Mouse (Mus musculus) gastrocnemius, adult 8-10 months (tissue): ENCODE measurements at regions not wholly inside any gene's neighbourhood (a gene's known extent, or its start where the extent isn't known, plus 50 kb on each side); places are given as distances from the start of the nearest gene placed in this dataset.

Experiments used
- DNase-seq, 2 experiments: peaks; one replicate each; pipeline ENCODE4 v3.0.0; 2022; ENCODE audit warnings: low spot score in 2 of 2

DNA sequence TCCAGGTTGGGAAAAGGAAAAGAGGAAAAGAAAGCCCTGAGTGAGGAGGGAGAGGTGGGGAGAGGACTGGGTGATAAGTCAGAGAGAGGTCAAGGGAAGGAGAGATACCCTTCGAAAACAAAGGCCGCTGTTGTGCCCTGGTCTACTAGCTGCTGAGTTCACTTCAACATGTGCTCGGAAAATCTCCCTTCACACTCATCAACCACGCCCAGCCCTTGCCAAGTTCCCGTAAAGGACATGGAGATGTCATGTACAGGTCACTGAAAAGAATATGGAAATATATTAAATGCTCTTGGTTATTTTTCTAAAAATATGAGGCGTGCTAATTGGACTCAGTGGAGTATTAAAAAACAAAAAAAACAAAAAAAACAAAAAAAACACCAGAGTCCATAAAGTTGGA is 359.5 kb upstream of the Actbl2 start:
- DNase-seq: no peak

DNA sequence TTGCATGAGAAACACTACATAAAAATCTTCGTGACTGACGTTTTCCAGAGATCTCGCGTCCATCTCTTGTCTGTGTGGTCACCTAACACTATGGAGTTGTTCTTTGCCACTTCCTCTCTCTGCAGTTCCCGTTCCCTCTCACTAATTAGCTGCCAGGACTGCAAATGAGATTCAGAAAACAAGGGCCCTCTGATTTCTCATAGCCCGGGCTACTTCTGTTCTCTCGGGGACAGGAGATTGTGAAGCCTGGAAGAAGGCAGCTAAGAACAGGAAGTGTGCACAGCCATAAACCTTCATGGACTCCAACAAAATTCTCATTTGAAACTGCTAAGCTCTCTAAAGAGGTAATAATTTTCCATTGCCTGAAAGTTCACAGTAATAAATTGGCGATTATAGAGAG is 358.9 kb upstream of the Actbl2 start:
- no peak for DNase-seq

DNA sequence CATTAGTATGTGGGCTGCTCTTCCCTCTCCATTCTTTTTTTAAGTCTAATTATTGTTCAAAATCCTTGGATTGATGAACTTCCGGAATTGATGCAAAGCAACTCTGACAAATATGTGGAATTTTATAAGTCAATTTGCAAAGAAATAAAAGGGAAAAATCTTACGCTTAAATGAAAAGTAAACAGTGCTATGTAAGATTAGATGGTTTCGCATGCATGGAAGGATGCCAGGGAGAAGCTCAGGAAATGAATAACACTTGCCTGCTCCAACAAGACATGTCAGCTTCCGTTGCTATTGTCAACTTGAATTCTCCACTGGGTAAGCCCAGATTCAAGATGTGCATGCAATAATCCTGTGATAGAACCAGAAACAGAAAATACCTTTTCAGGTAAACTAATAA is 357.2 kb upstream of the Actbl2 start:
- no peak for DNase-seq

DNA sequence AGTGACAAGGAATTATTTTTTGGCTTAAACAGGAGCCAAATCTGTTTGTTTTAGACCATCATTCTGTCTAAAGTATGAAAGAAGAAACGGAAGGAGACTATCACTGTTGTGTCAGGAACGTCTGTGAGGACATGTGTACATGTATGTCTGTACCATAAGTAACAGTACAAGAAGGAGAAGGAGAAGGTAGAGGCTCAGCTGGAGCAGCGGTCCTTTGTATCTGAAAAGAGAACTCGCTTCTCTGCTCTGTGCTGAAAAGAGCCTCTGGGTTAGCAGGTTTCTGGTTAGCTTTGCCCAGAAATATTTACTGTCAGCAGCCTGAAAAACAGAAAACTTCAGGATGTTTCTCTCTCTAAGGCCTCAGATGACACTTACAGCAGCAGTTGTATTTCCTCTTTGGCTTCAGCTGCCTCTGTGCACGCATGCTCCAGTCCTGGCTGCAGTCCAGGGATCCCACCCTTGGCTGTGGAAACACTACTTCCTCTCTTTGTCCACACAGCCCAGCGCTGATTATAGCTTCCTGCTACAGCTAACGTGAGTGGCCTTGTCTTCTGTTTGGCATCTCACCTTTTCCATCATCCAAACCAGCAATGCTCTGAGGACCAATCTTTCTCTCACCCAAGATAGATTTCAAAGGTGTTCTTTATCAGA is 351.7 kb upstream of the Actbl2 start:
- DNase-seq: peak; percentile 73 to 79

DNA sequence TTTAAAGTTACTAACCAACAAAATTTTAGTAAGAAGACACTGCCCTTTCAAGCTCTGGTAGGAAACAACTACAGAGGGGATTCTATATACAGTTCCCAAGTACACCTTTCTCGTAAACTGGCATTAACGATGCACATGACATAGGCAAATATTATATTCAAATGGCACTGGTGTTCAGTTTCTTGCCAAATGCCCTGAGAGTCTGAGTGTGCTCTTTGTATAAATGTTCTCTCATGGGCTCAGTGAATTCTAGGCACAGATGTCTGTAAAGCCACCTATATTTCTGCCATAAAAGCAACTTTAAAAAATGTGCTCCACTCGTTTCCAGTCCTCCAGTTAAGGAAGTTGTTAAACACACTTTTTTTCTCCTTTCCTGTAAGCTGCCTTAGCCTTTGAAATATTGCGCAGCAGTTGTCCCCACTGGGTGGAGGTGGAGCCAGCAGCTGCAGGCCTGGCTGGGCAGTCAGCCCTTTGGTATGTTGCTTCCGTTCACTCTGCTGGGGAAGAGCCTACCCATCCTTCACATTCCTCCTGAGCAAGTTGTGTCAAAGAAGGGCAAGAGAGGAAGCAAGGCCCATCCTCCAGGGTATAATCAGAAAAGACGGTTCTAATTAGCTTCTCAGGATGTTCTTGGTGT is 347.4 kb upstream of the Actbl2 start:
- peak; percentile 11 to 42 for DNase-seq

DNA sequence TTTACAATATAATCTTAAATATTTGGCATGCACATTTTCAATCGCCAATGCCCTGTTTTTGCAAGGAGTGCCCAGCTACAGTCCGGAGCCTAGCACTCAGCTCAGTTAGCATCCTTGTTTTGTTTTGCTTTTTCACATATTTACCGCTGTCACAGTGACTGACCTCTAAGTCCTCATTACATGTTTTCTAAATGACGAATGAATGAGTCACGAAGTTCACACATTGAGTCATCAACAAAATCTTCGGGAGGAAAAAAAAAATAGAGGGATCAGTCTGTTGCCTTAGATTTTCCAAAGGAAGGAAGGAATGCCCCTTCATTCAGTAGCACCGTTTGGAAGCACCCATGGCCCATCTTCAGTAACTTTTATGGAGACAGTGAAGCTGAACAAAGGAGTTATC is 342.9 kb upstream of the Actbl2 start:
- DNase-seq: no peak

DNA sequence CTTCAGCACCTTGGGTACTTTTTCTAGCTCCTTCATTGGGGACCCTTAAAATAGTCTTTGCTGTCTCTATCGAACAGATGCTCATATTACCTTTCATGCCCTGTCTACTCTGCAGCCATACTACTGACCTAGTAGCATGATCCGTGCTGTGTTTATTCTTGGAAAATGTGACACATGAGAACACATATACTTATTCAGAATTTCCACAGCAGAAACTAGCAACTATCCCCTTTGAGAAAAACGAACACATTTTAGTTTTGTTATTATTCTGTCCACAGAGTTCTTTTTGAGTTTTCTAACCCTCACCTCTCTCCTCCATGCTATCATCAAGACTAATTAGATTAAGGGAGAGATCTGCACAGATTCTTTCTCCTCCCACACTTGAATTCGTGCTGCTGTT is 341.6 kb upstream of the Actbl2 start:
- DNase-seq: no peak

DNA sequence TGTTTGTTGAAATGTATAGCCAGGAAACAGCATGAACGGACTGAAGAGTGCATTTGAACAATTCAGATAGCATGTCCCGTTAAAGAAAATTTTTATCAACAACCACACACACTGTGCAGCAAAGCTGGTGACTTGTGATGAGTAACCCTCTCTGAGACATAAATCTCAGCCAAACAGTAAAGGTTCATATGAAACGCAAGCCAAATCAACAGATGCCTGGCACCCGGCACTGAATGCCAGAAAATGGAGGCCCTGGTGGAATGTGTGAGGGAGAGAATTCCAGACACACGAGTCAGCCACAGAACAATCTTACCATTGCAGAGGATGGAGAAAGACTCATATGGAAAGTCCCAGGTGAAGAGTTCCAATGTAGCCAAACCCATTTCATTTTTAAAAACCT is 341.1 kb upstream of the Actbl2 start:
- DNase-seq: no peak

DNA sequence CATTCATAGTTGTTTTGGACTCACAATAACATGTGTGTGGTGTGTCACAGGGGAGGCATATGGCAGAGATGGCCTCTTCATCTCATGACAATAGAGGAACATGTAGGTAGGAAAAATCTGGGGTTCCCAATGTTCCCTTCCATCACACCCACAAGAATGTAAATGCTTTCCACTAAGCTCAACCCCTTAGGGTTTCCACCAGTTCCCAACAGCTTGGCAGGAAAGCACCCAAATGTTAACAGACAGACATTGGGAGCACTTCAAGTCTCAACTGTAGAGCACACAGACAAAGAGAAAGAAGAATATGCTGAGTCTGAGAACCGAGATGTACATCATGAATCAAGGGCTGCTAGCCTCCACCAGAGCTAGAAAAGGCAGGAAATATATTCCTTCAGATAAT is 339.7 kb upstream of the Actbl2 start:
- no peak for DNase-seq

DNA sequence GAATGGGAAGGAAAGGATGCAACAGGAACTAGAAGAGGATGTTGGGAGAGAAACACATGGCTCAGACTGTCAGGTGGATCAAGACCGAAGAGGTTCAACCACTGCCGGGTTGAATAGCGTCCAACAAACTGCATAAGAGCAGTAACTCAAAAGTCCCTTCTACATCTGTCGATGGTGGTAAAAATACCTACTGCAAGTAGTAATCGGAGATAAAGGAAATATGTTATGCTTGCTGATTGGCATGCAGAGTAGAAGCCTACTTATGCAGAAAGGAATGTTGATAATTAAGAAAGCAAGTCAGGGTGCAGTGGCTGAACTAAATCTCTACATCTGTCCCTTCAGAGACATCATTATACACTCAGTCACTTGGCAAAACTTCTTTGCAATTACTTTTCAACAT is 330.9 kb upstream of the Actbl2 start:
- no peak for DNase-seq

DNA sequence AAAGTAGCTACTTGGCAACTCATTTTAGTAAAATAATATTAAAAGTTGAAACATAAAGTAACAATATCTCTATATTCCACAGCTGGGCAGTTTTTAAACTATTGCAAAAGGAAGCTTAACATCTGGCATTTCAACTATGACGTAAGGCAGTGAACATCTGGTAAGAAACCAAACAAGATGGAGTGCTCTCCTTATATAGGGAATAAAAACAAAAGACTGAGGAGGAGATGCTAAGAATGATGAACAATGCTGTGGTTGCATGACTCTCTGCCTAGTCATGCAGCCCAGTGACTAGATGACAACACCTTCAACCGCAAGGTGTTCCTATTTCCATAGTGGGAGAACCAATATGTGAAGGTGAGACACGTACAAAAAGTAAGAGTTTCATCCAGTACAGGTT is 329.9 kb upstream of the Actbl2 start:
- DNase-seq: no peak

DNA sequence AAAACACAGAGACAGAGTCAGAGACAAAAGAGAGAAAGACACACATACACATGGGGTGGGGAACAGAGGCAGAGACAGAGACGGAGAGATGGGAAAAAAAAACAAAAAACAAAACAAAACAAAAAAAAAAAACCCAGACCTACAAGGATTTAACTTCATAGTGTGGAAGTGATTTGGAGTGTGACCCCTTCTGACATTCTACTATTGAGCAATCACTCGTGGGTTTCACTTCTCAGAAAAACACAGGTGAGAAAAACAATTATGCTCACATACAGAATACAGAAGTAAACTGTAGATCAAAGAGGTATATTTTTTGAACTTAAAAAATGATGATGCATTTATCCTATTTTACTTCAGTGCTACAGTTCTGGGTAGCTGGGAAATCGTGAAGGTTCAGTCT is 326.7 kb upstream of the Actbl2 start:
- DNase-seq: no peak

DNA sequence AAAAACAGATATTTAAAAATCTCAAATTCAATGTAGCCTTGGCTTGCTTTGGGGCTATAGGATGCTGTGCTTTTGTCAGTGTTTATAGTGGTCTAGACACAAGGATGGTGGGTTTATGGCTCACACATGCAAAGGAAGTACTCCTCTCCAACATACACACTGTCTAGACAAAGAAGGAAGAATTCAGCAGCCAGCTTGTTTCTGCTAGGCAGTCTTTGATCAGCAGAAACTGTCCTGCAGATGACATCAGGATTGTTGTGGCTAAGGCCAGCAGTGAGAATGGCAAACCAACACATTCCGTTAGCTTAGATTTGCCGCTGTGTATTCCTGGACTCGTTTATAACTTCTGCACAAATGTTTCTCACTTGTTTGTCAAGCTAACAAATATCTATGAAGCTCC is 325.9 kb upstream of the Actbl2 start:
- DNase-seq: no peak

DNA sequence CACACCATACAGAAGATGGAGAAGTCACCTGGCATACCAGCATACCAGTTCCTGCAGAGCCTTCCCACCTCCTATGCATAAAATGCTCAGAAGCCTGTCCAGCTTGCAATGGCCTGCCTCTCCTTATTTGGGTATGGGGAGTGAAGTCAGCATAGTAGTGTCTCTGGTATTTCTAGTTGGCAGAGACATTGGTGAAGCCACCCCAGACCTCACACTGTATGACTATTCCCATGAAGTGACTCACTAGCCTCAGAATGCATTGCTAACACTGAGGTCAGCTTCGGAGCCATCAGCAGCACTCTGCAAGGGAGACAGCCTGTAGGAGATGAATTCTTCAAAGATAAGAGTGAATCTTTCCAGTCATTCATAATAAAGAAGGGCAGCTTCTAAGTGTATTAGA is 325.2 kb upstream of the Actbl2 start:
- DNase-seq: no peak

DNA sequence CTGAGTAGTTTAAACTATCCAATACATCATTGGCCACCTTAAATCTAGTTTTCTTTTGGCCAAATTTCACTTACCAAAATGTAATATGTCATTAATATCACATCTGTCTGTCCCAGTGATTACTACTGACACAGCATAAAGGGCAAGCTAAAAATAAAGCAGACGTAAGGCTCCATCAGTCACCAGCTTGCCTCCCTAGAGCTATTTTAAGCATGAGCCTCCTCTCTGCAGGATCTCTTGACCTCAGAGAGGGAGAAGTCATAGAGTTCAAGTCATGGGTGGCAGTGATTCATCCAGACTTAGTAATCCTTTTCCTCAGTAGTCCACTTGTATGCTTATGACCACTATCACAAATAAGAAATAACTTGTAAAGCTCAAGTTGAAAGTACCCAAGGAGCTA is 313.2 kb upstream of the Actbl2 start:
- no peak for DNase-seq

DNA sequence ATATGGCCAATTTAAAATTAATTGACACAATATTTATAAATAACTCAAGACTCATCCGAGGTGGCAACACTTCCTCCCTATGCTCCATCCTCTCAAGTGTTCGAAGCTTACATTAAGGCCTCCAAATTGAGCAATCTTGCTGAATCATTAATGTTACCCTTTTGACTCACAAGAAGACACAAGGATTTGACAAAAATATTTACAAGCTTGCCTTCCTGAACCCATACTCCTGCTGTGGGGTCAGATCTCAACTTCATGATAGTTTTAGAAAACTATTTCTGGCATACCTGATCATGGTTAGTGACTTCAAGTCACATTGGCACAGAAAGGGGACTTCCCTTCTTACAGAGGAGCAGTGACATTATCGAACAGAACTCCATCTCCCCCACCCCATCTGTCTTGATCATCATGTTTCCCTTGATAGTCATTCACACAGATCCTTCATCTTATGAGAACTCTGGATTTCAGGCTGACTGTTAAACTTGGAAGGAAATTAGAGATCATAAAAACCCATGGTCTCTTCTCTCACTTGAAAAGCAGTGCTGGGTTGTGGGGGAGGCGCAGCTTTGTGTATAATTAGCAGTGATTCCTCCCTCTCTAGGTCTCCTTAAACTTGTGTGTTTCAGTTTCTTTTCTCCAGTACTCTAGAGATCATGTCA is 311.7 kb upstream of the Actbl2 start:
- DNase-seq: no peak

DNA sequence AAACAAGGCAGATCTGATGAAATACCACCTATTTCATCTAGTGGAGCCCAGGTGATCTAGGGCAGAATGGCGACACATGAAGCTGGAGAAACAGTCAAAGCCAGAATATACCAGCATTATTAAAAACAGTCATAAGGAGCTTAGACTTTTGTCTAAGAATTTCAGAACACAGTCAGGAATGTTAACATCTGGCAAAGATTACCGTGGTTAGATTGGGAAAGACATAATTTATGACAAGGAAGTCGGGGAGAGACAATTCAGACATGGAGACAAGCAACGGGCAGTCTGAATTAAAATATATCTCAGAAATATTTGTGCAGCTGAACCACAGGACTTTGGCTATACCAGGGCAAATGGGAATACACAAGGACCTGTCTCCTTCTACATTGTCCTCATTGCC is 310.8 kb upstream of the Actbl2 start:
- DNase-seq: no peak

DNA sequence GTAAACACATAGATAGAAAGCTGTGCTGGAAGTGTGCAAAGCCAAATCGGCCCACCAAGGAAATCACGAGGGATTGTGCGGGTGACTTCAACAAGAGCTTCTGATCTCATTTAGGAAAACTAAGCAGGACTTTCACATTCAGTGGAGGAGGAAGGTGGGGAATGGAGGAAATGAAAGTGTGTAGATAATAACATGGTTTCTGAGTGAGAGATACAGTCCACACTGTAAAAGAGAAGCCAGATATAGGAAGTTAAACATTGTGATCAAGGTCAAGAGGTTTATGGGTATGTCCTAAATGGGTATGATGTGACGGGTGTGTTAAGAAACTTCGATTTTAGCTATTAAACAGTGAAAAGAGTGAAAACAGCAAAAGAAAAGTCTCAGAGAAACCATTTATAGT is 310.1 kb upstream of the Actbl2 start:
- DNase-seq: no peak

DNA sequence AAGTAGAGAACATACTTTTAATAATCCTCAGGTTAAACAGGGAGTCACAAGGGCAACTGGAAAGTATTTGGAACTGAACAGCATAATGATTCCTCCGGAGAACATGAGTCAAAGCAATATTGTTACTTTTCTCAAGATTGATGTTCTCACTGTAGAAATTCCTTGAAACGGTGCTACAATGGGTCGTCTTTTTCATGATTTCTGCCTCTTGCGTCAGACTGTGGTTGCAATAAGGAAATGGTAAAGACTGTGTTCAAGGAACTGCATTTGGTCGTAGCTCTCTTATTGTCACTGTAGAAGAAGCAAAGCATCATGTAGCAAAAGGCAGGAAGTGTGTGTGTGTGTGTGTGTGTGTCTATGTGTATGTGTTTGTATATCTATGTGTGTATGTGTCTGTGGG is 294.6 kb upstream of the Actbl2 start:
- no peak for DNase-seq

DNA sequence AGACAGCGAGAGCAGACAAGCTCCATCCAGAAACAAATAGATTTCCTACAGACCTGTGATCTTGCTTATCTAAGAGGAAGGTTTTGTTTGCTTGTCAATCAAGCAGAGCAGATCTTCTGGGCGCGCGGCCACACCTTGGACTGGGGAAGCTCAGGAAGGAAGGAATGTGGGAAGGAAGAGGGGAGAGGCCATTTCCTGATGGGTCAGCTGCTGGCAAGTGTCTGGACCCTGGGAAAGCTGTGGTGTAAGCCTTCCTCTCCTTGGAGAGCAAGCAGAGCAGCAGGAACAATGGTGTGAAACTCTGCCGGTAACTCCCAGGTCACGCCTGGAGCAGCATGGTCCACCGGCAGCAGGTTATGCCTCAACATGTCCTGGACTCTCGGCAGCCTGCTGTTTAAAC is 287.7 kb upstream of the Actbl2 start:
- DNase-seq: no peak

DNA sequence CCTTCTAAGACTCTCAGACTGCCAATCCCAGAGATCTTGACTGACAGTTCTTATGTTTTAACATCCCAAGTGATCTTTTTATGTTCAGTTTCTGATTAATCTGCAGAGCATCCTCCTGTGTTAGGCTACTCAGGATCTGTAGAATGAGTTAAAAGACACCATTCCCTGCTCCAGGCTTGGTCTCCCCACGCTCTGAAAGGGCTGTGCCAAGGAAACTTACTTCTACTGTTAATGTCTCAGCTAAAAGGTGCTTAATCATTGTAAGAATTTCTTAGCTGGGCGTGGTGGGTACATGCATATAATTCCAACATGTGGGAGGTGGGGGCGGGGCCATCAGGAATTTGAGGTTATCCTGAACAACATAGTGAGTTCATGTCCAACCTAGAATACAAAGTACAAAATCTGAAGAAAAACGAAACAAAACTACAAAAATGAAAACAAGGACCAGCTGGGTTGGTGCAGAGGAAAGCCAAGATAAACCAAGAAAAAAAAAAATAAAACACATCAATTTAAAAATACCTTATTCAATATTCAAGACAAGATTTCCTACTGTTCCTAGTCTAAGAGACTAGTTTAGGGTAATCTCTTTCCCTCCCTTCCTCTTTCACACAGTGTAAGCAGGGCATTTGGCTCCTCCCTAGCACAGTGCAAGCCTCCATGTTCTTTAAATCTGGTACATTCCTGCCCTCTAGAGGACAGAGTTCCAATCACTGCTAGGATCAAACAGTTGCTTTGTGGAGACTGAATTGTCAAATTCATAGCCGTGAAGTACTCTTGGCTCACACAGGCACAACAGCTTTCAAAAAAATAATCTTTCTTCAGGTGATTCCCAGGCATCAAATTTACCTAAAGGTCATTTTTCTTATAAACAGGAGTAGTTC is 286.9 kb upstream of the Actbl2 start:
- DNase-seq: peak; percentile 17 to 22

DNA sequence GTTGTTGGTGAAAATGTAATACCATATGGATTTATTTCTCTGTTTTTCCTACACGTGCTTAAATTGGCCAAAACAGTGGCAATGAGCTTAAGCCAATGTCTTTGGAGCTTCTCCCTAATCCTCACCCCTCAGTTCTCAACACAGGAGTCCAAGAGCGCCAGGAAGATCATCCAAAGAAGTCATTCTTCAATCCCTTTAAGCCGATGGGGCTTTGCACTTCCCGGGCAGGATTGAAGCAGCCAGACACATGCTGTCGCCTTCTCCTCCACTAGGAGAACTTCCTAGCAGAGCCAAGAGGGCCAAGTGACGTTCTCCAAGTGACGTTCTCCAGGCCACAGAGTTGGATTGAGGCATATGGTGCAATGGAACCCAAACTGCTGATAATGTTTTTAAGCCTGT is 286.3 kb upstream of the Actbl2 start:
- DNase-seq: no peak
